Mouse (Mus musculus): ENCODE data around the gene Bmpr1b.

- peak; percentile 70; the same call in 1 of the 2 replicates for TF ChIP-seq CTCF (IDR thresholded peaks at IDR 0.05; ENCODE audit: borderline replicate concordance, insufficient read depth, low read depth, low read length)
- TF ChIP-seq POLR2A (IDR thresholded peaks at IDR 0.05; ENCODE audit: borderline replicate concordance, insufficient read depth, low read length): no peak
Measured at GRCm38 (mm10) chr3:141838864-141839263, 330.4 kb downstream of the Bmpr1b start.

All from cerebellum, adult 2 months (tissue).